Mouse (Mus musculus) forebrain, embryonic 16.5 days (tissue): Measurements from ENCODE around the gene Fthl17f. TPM values are rescaled to one million over a fixed set of nuclear protein-coding genes. Genes with fewer than 3 reads are reported as not detected.
"Not testable (repeated sequence)": the region's sequence is repeated elsewhere in the genome, so short reads cannot be mapped to it uniquely, and the experiment has no call there.

ENCODE experiments used
- ATAC-seq: fragments of 200-750 bp; cut with Nextera tagmentation; 2 replicates; pipeline ENCODE4 v1.8.0; 2017; ENCODE audit warnings: mild to moderate bottlenecking, moderate library complexity
- H3K27ac ChIP-seq: fragments of 300-500 bp; sonication (generic); 2 replicates; pipeline ENCODE4 v1.5.1; 2014; ENCODE audit warnings: low read length, control low read depth
- H3K27me3 ChIP-seq: fragments of 300-500 bp; sonication (generic); replicated peaks from 2 replicates; pipeline ENCODE4 v1.6.1; 2014; ENCODE audit warnings: low read length; ENCODE audit not compliant: control insufficient read depth, insufficient read depth
- H3K36me3 ChIP-seq: fragments of 300-500 bp; sonication (generic); 2 replicates; pipeline ENCODE4 v1.6.1; 2014; ENCODE audit not compliant: control insufficient read depth, insufficient read depth
- H3K4me1 ChIP-seq: fragments of 300-500 bp; sonication (generic); replicated peaks from 2 replicates; pipeline ENCODE4 v1.6.1; 2014; ENCODE audit warnings: low read length; ENCODE audit not compliant: control insufficient read depth, insufficient read depth
- H3K4me2 ChIP-seq: fragments of 300-500 bp; sonication (generic); 2 replicates; pipeline ENCODE4 v1.6.1; 2014; ENCODE audit warnings: mild to moderate bottlenecking, low read length, control low read depth
- H3K4me3 ChIP-seq: fragments of 300-500 bp; sonication (generic); replicated peaks from 2 replicates; pipeline ENCODE4 v1.5.1; 2014; ENCODE audit warnings: mild to moderate bottlenecking, low read length, control low read depth
- H3K9ac ChIP-seq: fragments of 300-500 bp; sonication (generic); replicated peaks from 2 replicates; pipeline ENCODE4 v1.6.1; 2014; ENCODE audit warnings: low read depth, low read length, control low read depth
- H3K9me3 ChIP-seq: fragments of 300-500 bp; sonication (generic); 2 replicates; pipeline ENCODE4 v1.6.1; 2016; ENCODE audit warnings: low read length; ENCODE audit not compliant: control insufficient read depth
- WGBS: fragments of 180-500 bp; shearing (Covaris S2); extraction: QIAGEN DNeasy Blood & Tissue Kit; methylation state at CpG from one replicate; pipeline ENCODE4 v1.1.7; 2014; 5-methylcytosine and 5-hydroxymethylcytosine counted together
- polyA plus RNA-seq: library from polyadenylated mRNA; unstranded; fragments of >200 nt; fragmentation: Nextera tagmentation; extraction: Ambion mirVana; gene quantifications from 2 replicates; pipeline ENCODE4 v1.2.1, GENCODE M21; 2015

Gene Fthl17f
- polyA plus RNA-seq, result not detected in 2 replicates

DNA sequence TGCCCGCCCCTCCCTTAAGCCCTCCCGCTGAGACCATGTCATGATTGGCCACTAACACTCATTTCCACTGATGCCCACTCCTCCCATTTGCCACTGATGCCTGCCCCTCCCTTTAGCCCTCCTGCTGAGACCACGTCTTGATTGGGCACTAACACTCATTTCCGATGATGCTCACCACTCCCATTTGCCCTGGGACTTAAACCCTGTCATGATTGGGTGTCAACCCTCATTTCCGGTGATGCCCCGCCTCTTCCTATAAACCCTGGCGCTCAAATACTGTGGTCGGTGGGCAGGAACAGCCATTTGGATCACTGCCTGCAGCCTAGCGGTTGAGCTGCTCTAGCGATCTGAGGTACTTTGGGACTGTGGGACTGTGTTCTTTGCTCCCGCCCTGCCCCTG, at the start of gene Fthl17f:
Fthl17f (plus strand) TSS at position 301 of the 400 bp plus-strand sequence.
- not testable (repeated sequence) for H3K27ac ChIP-seq, H3K4me3 ChIP-seq, H3K36me3 ChIP-seq, ATAC-seq, H3K9me3 ChIP-seq, H3K4me2 ChIP-seq, H3K9ac ChIP-seq, H3K27me3 ChIP-seq, H3K4me1 ChIP-seq
- 91% methylated on average over 11 of the region's 11 CpGs for WGBS

- no peaks in the 10 kb centered on the region for H3K9me3 ChIP-seq
- no peaks in the 10 kb centered on the region for H3K27me3 ChIP-seq
- no peak overlapping the region for H3K9ac ChIP-seq
- no peak overlapping the region for H3K4me2 ChIP-seq
- 0 out of 2 replicates have a peak, but pooled peaks have one; percentile 36 for ATAC-seq
- no peak overlapping the region for H3K27ac ChIP-seq
- H3K36me3 ChIP-seq, result no peaks in the 10 kb centered on the region
- 33% methylated on average over 1 of the region's 1 CpGs for WGBS
- H3K4me3 ChIP-seq, result no peak overlapping the region
- no peaks in the 10 kb centered on the region for H3K4me1 ChIP-seq
Measured at GRCm38 (mm10) chrX:9016079-9016478, 46.7 kb upstream of the Fthl17f start.

DNA sequence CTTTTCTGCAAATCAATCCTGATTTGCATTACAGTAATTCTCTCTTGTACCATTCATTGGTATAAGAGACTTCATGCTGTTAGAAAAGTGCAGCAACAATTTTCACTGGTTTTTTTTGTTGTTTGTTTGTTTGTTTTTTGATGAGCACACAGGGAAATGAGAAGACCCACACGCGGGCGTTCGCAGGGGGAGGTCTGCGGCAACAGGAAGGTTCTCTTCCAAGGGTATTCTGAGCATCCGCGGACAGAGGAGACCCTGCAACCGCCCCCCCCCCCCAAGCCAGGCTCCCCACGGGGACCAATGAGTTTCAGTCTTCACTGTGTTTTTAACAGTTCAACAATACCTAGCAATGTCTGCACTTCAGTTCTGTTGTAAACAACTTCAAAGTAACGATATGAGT, 43.3 kb upstream of the Fthl17f start:
- no peaks in the 10 kb centered on the region for H3K36me3 ChIP-seq
- no peaks in the 10 kb centered on the region for H3K27me3 ChIP-seq
- H3K4me3 ChIP-seq, result no peak overlapping the region
- H3K27ac ChIP-seq, result no peak overlapping the region
- H3K4me2 ChIP-seq, result no peak overlapping the region
- WGBS, result 48% methylated on average over 10 of the region's 10 CpGs
- no peaks in the 10 kb centered on the region for H3K4me1 ChIP-seq
- H3K9me3 ChIP-seq, result no peaks in the 10 kb centered on the region
- ATAC-seq, result no peak
- H3K9ac ChIP-seq, result no peak overlapping the region

DNA sequence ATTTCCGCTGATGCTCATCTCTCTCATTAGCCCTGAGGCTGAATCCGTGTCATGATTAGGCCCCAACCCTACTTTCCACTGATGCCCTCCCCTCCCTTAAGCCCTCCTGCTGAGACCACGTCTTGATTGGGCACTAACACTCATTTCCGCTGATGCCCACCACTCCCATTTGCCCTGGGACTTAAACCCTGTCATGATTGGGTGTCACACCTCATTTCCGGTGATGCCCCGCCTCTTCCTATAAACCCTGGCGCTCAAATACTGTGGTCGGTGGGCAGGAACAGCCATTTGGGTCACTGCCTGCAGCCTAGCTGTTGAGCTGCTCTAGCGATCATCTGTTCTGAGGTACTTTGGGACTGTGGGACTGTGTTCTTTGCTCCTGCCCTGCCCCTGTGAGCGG, 29.6 kb upstream of the Fthl17f start, which contains the start of gene Fthl17e:
Fthl17e (plus strand) TSS at position 301 of the 400 bp plus-strand sequence.
- H3K4me2 ChIP-seq, H3K9ac ChIP-seq, H3K27me3 ChIP-seq, H3K27ac ChIP-seq, H3K4me1 ChIP-seq, ATAC-seq, H3K4me3 ChIP-seq, H3K36me3 ChIP-seq, H3K9me3 ChIP-seq: not testable (repeated sequence)
- WGBS, result 100% methylated on average over 1 of the region's 10 CpGs

DNA sequence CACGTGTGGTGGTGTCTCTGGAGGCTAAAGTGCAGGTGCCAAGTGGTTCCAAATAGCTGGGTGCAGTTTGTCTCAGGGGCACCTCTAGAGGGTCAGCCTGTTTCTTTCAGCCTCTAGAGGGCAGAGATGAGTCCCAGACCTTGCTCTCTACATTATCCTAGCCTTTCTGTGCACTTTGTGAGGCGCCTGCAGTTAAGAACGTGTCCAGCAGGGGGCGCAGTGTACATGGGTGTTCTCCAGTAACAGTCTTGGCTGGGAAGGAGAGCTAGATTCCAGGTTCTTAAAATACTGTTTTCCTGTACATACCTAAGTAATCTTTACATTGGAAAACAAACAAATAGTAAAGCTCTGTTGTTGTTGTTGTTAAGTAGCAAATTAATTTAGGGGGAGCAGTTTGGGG, 21.2 kb upstream of the Fthl17f start:
- H3K4me2 ChIP-seq, H3K9me3 ChIP-seq, H3K36me3 ChIP-seq, H3K27ac ChIP-seq, H3K4me1 ChIP-seq, H3K9ac ChIP-seq, ATAC-seq, H3K27me3 ChIP-seq, H3K4me3 ChIP-seq: not testable (repeated sequence)
- WGBS, result 34% methylated on average over 3 of the region's 4 CpGs

- H3K9ac ChIP-seq, H3K4me2 ChIP-seq, H3K4me1 ChIP-seq, H3K27ac ChIP-seq, H3K4me3 ChIP-seq, H3K27me3 ChIP-seq, H3K36me3 ChIP-seq, H3K9me3 ChIP-seq: not testable (repeated sequence)
- 19% methylated on average over 5 of the region's 9 CpGs for WGBS
- ATAC-seq, result peak; percentile 49; the same call in 1 of the 2 replicates
Measured at GRCm38 (mm10) chrX:9060952-9061351, 1.9 kb upstream of the Fthl17f start.

DNA sequence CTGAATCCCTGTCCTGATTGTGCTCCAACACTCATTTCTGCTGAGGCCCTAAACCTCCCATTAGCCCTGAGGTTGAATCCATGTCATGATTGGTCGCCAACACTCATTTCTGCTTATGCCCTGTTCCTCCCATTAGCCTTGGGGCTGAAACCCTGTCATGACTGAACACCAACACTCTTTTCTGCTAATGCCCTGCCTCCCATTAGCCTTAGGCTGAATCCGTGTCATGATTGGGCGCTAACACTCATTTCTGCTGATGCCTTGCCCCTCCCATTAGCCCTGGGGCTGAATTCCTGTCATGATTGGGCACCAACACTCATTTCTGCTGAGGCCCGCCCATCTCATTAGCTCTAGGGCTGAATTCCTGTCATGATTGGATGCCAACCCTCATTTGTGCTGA, 714 bp upstream of the Fthl17f start:
- H3K4me1 ChIP-seq, result no peaks in the 10 kb centered on the region
- no peak for ATAC-seq
- no peak overlapping the region for H3K9ac ChIP-seq

DNA sequence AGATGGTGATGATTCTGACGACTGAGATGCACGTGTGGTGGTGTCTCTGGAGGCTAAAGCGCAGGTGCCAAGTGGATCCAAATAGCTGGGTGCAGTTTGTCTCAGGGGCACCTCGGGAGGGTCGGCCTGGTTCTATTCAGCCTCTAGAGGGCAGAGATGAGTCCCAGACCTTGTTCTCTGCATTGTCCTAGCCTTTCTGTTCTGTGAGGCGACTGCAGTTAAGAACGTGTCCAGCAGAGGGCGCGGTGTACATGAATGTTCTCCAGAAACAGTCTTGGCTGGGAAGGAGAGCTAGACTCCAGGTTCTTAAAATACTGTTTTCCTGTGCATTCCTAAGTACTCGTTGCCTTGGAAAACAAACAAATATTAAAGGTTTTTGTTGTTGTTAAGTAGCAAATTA, 14.9 kb downstream of the Fthl17f start:
- H3K4me1 ChIP-seq, H3K27ac ChIP-seq, H3K9me3 ChIP-seq, H3K27me3 ChIP-seq, H3K9ac ChIP-seq, H3K4me2 ChIP-seq, H3K4me3 ChIP-seq, H3K36me3 ChIP-seq: not testable (repeated sequence)
- peak; percentile 59 for ATAC-seq
- 27% methylated on average over 8 of the region's 10 CpGs for WGBS

More for the DNA sequence above, 714 bp upstream of the Fthl17f start:
- no peak overlapping the region for H3K27ac ChIP-seq
- no peak overlapping the region for H3K4me2 ChIP-seq
- 83% methylated on average over 4 of the region's 4 CpGs for WGBS
- no peak overlapping the region for H3K4me3 ChIP-seq
- no peaks in the 10 kb centered on the region for H3K9me3 ChIP-seq
- no peaks in the 10 kb centered on the region for H3K27me3 ChIP-seq
- H3K36me3 ChIP-seq, result no peaks in the 10 kb centered on the region

DNA sequence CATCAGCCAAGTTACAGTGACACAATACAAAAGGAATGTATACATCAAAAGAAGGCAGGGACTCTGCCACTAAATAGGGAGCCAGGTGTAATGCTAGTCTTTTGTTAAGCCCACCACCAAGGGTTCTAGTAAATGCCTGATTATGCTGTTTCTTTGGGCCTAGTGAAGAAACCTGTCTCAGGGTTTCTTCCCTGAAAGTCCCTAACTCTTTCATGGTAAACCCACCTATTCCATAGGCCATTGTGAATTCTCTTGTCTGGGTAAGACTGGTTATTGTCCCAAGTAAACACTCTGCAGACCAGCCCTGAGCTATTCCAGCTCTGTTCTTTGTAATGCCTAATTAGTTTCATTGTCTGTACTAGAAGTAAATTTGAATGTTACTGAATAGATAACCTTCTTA, 32.3 kb downstream of the Fthl17f start:
- not testable (repeated sequence) for ATAC-seq

GRCm38 (mm10) chrX:9104262-9104661, 41.4 kb downstream of the Fthl17f start, which contains the start of gene 4930402K13Rik:
Gene 4930402K13Rik (plus strand): TSS chrX:9104562.
- no peak within 1 kb of the TSS for H3K9ac ChIP-seq
- 86% methylated on average over 6 of the region's 6 CpGs for WGBS

More for the DNA sequence above, 32.3 kb downstream of the Fthl17f start:
- not testable (repeated sequence) for H3K27ac ChIP-seq, H3K9me3 ChIP-seq, H3K4me3 ChIP-seq, H3K27me3 ChIP-seq, H3K36me3 ChIP-seq, H3K9ac ChIP-seq, H3K4me1 ChIP-seq, H3K4me2 ChIP-seq

More at GRCm38 (mm10) chrX:9104262-9104661, 41.4 kb downstream of the Fthl17f start, which contains the start of gene 4930402K13Rik:
- ATAC-seq, result no peak
- Histone ChIP-seq H3K4me2 (no peak within 1 kb of the TSS), H3K36me3 (no peaks in the 10 kb centered on the region), H3K4me1 (no peaks in the 10 kb centered on the region), H3K4me3 (no peak within 1 kb of the TSS), H3K9me3 (no peaks in the 10 kb centered on the region), H3K27me3 (no peaks in the 10 kb centered on the region), H3K27ac (no peak within 1 kb of the TSS)
